Mouse (Mus musculus): ENCODE results near the gene BC030870.

DNA sequence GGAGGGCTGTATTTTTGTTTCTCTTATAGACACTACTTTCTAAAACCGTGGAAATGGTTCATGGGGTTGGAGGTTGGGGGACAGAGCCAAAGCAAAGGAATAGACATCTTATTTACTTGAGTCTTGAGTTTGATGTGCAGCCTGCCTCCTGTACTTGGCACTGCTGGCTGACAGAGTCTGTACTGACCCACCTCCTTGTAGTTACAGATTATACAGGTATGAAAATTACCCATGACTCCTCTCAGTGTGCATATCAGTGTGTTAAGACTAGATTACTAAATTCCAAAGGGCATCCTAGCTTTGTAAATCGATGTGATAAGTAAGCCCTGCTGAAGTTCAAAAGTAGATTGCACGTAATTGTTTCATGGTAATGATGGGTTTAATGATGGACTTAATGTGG lies 2.9 kb downstream of the BC030870 start:
- TF ChIP-seq CTCF (IDR thresholded peaks at IDR 0.05; ENCODE audit: borderline replicate concordance, extremely low read depth, insufficient read depth, insufficient read length) (no peak), POLR2A (IDR thresholded peaks at IDR 0.05; ENCODE audit: borderline replicate concordance, extremely low read depth, insufficient read depth, insufficient read length, poor library complexity, severe bottlenecking) (no peak)
